Mouse (Mus musculus) midbrain, embryonic 13.5 days (tissue): ENCODE results near the gene Ffar4. TPM values are rescaled to one million over a fixed set of nuclear protein-coding genes. Genes with fewer than 3 reads are reported as not detected.

Experiments used
- ATAC-seq: fragments of 200-750 bp; cut with Nextera tagmentation; 2 replicates; pipeline ENCODE4 v1.8.0; 2017; ENCODE audit warnings: mild to moderate bottlenecking, moderate TSS enrichment, moderate library complexity
- H3K27ac ChIP-seq: fragments of 300-500 bp; sonication (generic); 2 replicates; pipeline ENCODE4 v1.5.1; 2015; ENCODE audit warnings: inconsistent platforms, mild to moderate bottlenecking, moderate library complexity
- H3K27me3 ChIP-seq: fragments of 300-500 bp; sonication (generic); 2 replicates; pipeline ENCODE4 v1.6.1; 2015; ENCODE audit warnings: mild to moderate bottlenecking, inconsistent platforms
- H3K36me3 ChIP-seq: fragments of 300-500 bp; sonication (generic); 2 replicates; pipeline ENCODE4 v1.6.1; 2015; ENCODE audit warnings: mild to moderate bottlenecking, inconsistent platforms
- H3K4me1 ChIP-seq: fragments of 300-500 bp; sonication (generic); replicated peaks from 2 replicates; pipeline ENCODE4 v1.6.1; 2015; ENCODE audit warnings: inconsistent platforms
- H3K4me2 ChIP-seq: fragments of 300-500 bp; sonication (generic); replicated peaks from 2 replicates; pipeline ENCODE4 v1.6.1; 2015; ENCODE audit warnings: moderate library complexity, mild to moderate bottlenecking, inconsistent platforms
- H3K4me3 ChIP-seq: fragments of 300-500 bp; sonication (generic); replicated peaks from 2 replicates; pipeline ENCODE4 v1.5.1; 2015; ENCODE audit warnings: mild to moderate bottlenecking, inconsistent platforms
- H3K9ac ChIP-seq: fragments of 300-500 bp; sonication (generic); replicated peaks from 2 replicates; pipeline ENCODE4 v1.6.1; 2015; ENCODE audit warnings: mild to moderate bottlenecking, inconsistent platforms
- H3K9me3 ChIP-seq: fragments of 300-500 bp; sonication (generic); 2 replicates; pipeline ENCODE4 v1.6.1; 2016; ENCODE audit warnings: mild to moderate bottlenecking, inconsistent platforms
- WGBS: fragments of 180-500 bp; shearing (Covaris S2); methylation state at CpG from one replicate; pipeline ENCODE4 v1.1.7; 2015; 5-methylcytosine and 5-hydroxymethylcytosine counted together
- polyA plus RNA-seq: library from polyadenylated mRNA; unstranded; fragments of >200 nt; fragmentation: Nextera tagmentation; extraction: Ambion mirVana; gene quantifications from 2 replicates; pipeline ENCODE4 v1.2.1, GENCODE M21; 2015

Ffar4 gene
- polyA plus RNA-seq, 1 experiment from 2014 or later = not detected

DNA sequence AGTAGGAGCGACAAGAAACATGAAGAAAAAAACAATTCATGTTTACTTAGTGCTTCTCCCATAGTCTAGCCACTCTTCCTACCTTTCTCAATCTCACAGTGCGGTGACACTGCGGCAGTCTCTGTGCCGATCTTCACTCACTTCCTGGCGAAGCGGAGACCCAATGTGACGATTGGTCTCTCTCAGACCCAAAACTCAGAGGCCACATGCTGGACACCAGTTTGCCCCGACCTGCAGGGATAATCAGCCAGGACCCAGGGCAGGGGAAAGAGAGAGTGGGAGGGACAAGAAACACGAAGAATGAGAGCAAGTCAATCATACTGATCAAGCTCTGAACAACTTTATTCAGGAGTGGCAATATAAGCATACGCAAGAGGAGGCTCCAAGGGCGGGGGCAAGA, 21.8 kb upstream of the Ffar4 start:
- H3K9me3 ChIP-seq = no peaks in the 10 kb centered on the region
- 86% methylated on average over 11 of the region's 11 CpGs for WGBS
- ATAC-seq = no peak
- H3K4me1 ChIP-seq = no peaks in the 10 kb centered on the region
- H3K4me2 ChIP-seq = no peak overlapping the region
- H3K9ac ChIP-seq = no peak overlapping the region
- H3K27ac ChIP-seq = no peak overlapping the region
- peaks cover 32% of the 10 kb centered on the region for H3K36me3 ChIP-seq
- no peaks in the 10 kb centered on the region for H3K27me3 ChIP-seq
- no peak overlapping the region for H3K4me3 ChIP-seq

DNA sequence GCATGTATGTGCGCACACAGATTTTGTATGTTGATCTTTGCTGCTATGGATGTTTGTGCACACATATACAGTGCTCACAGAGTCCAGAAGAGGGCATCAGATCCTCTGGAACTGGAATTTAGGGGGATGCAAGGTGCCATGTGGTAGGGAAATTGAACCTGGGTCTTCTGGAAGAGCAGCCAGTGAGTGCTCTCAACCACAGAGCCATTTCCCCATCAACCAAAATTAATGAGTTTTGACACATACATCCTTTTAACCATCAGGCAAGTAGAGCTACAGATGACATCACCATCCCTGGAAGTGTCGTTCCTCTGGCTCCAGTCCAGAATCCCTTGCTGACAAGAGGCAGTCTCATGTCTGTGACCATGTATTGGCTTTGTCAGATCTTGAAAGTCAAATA, 20.6 kb upstream of the Ffar4 start:
- Histone ChIP-seq H3K4me3 (no peak overlapping the region), H3K9me3 (no peaks in the 10 kb centered on the region), H3K4me2 (no peak overlapping the region), H3K27me3 (no peaks in the 10 kb centered on the region), H3K9ac (no peak overlapping the region), H3K36me3 (peaks cover 21% of the 10 kb centered on the region), H3K4me1 (no peaks in the 10 kb centered on the region), H3K27ac (no peak overlapping the region)
- no peak for ATAC-seq
- 86% methylated on average over 2 of the region's 2 CpGs for WGBS

DNA sequence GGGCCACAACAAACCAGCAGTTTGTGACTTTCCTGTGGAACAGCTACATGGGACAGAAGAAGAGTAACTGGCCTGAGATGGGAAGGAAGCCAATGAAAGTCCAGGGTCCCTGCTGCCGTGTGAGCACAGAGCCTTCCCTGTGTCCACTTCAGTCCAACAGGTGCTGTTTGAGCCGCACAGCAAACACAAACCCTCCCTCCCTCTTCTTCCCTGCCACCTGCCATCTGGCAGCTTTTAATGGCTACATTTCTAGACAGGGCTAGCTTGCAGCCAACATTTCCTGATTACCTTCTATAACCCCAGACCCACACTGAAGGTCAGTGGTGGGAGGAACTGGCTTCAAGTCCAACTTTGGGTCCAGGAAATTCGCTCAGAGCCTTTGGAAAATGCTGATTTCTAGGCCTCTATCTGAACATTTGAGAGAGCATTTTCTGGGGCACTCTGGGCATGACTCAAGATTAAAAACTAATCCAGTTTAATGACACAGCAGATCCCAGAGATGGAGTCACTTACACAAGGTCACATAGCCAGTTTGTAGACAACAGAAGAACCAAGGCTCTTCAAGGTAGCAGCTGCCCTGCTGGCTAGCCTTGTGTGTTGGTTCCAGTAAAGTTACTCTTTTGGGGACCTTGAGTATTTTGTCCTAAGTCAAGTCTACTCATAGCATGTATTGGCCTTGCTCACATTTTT, 18.9 kb upstream of the Ffar4 start:
- ATAC-seq = no peak
- WGBS = 77% methylated on average over 3 of the region's 3 CpGs

DNA sequence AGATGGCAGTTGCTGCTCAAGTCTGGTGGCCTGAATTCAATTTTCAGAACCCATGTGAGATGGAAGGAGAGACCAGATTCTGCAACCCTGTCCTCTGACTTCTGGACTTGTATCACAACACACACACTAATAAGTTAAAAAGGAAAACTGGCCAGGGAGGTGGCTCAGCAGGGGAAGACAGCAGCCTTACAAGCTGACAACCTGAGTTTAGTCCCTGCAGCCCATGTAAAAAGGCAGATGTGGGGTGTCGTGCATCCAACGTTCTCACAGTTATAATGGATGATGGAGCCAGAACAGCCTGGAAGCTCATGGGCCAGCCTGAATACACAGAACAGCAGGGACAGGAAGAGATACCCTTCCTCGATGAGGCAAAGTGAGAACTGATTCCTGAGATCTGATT, 15.5 kb upstream of the Ffar4 start:
- WGBS = 83% methylated on average over 3 of the region's 3 CpGs
- Histone ChIP-seq H3K4me2 (no peak overlapping the region), H3K36me3 (no peaks in the 10 kb centered on the region), H3K9ac (no peak overlapping the region), H3K27ac (no peak overlapping the region), H3K4me3 (no peak overlapping the region), H3K4me1 (no peaks in the 10 kb centered on the region), H3K9me3 (no peaks in the 10 kb centered on the region), H3K27me3 (no peaks in the 10 kb centered on the region)
- no peak for ATAC-seq

More for the DNA sequence above, 18.9 kb upstream of the Ffar4 start:
- Histone ChIP-seq H3K9ac (no peak overlapping the region), H3K4me1 (no peaks in the 10 kb centered on the region), H3K9me3 (no peaks in the 10 kb centered on the region), H3K4me2 (no peak overlapping the region), H3K27ac (no peak overlapping the region), H3K27me3 (no peaks in the 10 kb centered on the region), H3K36me3 (peaks cover 9% of the 10 kb centered on the region), H3K4me3 (no peak overlapping the region)

DNA sequence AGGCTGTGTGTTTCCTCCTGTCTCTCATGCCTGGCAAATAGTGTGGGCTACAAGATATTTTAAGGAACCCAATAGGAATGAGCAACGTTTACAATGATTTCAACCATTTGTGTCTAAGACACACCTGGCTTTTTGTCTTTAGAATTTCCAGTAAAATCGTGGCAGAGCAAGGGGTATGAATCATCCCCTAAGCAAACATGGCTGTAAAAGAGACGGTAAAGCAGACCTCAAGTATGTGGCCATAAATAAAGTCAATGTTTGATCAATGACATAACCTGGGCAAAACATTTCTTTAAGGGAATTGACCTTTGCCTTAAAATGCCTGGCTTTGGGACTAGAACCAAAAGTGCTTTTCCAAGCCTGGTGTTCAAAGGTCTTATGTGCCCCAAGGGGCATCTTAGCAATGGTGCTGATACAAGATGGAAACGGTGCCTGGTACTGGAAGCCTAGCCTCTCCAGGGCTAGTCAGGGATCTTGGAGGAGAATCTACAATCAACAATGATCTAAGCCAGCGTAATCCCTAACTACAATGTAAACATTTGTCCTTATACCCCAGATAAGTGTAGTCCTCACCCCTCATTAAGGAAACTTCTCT, 13.8 kb upstream of the Ffar4 start:
- H3K36me3 ChIP-seq = no peaks in the 10 kb centered on the region
- H3K4me2 ChIP-seq = no peak overlapping the region
- ATAC-seq = no peak
- 82% methylated on average over 5 of the region's 5 CpGs for WGBS
- no peak overlapping the region for H3K4me3 ChIP-seq
- no peak overlapping the region for H3K9ac ChIP-seq
- H3K27me3 ChIP-seq = no peaks in the 10 kb centered on the region
- H3K4me1 ChIP-seq = no peaks in the 10 kb centered on the region
- no peaks in the 10 kb centered on the region for H3K9me3 ChIP-seq
- no peak overlapping the region for H3K27ac ChIP-seq

DNA sequence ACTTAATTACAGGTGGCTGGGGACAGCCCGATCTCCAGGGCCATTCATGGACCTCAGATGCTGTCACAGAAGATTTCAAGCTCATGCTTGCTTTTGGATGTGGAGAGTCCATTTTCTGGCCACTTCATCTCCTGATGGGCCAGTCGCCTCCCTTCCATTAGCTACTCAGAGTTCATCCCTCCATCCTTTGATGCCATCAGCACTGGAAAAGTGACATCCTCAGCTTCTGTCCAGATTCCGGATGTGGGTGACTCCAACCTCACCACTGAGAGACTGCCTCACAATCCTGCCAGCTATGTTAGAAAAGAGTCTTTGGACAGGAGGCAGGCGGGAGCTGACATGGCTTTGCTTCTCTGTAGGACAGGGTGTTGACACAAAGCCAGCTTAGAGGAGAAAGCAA, 11.0 kb upstream of the Ffar4 start:
- Histone ChIP-seq H3K27me3 (no peaks in the 10 kb centered on the region), H3K4me3 (no peak overlapping the region), H3K36me3 (no peaks in the 10 kb centered on the region), H3K4me2 (no peak overlapping the region), H3K4me1 (no peaks in the 10 kb centered on the region), H3K9ac (no peak overlapping the region), H3K27ac (no peak overlapping the region), H3K9me3 (no peaks in the 10 kb centered on the region)
- ATAC-seq = no peak
- WGBS = 85% methylated on average over 4 of the region's 4 CpGs

DNA sequence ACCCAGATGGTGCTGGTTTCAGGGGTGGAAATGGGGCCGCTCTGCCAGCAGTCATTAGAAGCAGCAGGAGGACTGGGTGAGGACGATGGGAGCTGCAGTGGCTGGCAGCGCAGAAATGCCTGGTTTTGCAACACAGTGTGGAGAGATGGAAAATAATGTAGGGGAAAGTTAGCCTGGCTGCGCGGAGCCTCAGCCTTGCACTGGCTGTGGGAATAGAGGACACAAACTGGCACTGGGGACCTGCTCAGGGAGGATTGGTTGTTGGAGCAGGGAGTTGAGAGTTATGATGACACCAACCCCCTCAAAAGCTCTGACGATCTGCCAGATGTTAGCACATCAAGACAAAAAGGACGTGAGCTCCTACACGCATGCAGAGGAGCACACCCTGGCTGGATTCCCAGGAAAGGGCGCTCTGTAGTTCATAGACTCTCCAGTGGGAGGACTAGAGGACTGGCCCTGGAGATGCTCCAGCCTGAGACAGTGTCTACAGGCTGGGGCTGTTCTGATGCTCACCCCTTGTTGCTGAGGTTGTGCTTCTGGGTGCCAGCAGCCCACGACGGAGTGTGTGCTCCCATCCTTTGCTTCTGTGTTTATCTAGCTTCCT, 9.8 kb upstream of the Ffar4 start:
- 0 out of 2 replicates have a peak, but pooled peaks have one; percentile 48 for ATAC-seq

DNA sequence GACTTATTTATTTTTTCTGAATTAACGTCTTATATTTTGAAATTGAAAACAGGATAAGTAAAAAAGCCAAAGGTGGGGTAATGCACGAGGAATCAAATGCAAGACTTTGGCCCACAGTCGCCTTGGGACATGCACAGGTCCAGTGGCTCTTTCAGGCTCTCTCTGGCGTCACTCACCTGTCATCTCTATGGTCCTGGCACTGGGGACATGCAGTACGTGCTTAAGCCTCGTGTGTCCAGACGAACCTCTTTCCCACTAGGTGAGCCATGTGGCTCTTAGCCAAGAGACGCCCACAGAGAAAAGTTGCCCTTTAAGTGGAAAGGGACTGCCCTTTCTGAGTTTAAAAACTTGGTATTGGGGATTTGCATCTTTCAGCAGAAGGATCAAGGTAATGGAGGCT, 7.5 kb upstream of the Ffar4 start:
- ATAC-seq = no peak
- no peaks in the 10 kb centered on the region for H3K36me3 ChIP-seq
- H3K4me3 ChIP-seq = no peak overlapping the region
- no peaks in the 10 kb centered on the region for H3K9me3 ChIP-seq
- H3K9ac ChIP-seq = no peak overlapping the region
- H3K27ac ChIP-seq = no peak overlapping the region
- no peak overlapping the region for H3K4me2 ChIP-seq
- no peaks in the 10 kb centered on the region for H3K4me1 ChIP-seq
- no peaks in the 10 kb centered on the region for H3K27me3 ChIP-seq
- WGBS = 83% methylated on average over 8 of the region's 8 CpGs

More for the DNA sequence above, 9.8 kb upstream of the Ffar4 start:
- Histone ChIP-seq H3K9ac (no peak overlapping the region), H3K9me3 (no peaks in the 10 kb centered on the region), H3K27ac (no peak overlapping the region), H3K4me3 (no peak overlapping the region), H3K36me3 (no peaks in the 10 kb centered on the region), H3K4me1 (no peaks in the 10 kb centered on the region), H3K27me3 (no peaks in the 10 kb centered on the region), H3K4me2 (no peak overlapping the region)
- 71% methylated on average over 11 of the region's 11 CpGs for WGBS

DNA sequence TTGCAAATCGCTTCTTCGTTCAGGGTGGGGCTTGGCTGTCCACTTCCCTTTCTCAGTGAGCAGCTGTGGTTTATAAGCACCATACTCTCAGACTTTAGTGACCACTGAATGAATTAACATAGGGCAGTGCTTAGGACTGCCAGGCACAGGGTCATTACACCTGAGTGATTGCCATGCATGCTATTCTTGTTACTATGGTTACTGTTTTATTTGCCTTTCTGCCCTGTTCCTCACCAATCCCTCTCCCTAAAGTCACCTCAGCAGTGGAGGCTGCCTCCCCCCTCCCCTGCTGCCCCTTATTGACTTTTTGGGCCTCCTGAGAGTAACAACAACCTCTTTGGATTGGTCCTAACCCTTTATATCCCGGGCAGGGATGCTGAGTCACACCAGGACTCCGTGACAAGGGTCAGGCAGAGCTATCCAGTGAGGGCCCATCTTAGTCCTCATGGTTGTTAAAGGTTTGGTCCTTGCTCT, 5.3 kb upstream of the Ffar4 start:
- WGBS = 34% methylated on average over 4 of the region's 4 CpGs
- H3K4me2 ChIP-seq = no peak overlapping the region
- no peaks in the 10 kb centered on the region for H3K36me3 ChIP-seq
- peaks cover 14% of the 10 kb centered on the region for H3K27me3 ChIP-seq
- no peak overlapping the region for H3K4me3 ChIP-seq
- H3K9ac ChIP-seq = no peak overlapping the region
- no peak overlapping the region for H3K27ac ChIP-seq
- no peak for ATAC-seq
- no peaks in the 10 kb centered on the region for H3K9me3 ChIP-seq
- no peaks in the 10 kb centered on the region for H3K4me1 ChIP-seq

DNA sequence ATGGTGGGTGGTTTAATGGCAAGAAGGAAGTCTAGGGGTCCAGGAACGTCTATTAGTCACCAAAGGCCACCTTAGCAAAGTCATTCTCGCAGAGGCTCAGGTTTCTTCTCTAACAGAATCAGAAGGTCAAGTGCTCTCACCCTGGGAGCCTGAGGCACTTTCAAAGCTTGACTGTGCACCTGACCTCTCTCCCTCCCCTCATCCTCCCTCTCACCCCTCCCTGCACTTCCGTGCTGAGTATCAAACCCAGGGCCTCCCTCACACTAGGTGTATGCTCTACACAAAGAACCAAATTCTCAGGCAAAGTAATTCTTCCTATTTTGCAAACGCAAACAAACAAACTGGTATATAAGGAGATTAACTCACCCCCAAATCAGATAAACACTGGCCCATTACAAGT, 640 bp upstream of the Ffar4 start:
- peaks cover 42% of the 10 kb centered on the region for H3K27me3 ChIP-seq
- H3K9ac ChIP-seq = no peak overlapping the region
- no peak overlapping the region for H3K4me3 ChIP-seq
- H3K4me2 ChIP-seq = no peak overlapping the region
- no peaks in the 10 kb centered on the region for H3K36me3 ChIP-seq
- 10% methylated on average over 4 of the region's 4 CpGs for WGBS
- peaks cover 10% of the 10 kb centered on the region for H3K4me1 ChIP-seq
- no peak overlapping the region for H3K27ac ChIP-seq
- no peak for ATAC-seq
- H3K9me3 ChIP-seq = no peaks in the 10 kb centered on the region

DNA sequence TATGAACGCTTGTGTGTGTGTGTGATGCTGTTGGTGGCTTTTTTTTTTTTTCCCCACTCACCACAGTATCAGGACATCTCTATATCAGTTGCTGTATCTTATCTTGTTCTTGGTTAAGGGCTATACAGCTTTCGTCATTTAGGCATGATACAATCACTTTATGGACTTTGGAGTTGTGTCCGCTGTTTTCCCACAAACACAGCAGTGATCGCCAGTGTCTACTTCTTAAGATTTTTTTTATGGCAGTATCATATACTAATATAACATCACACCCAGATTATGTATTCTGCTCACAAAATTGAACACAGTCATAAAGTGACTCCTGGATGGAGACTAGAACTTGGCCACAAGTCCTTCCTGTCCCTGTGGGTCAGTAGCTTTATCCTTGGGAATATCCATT, 11.0 kb downstream of the Ffar4 start:
- Histone ChIP-seq H3K9me3 (no peaks in the 10 kb centered on the region), H3K9ac (no peak overlapping the region), H3K4me3 (no peak overlapping the region), H3K4me1 (no peaks in the 10 kb centered on the region), H3K27ac (no peak overlapping the region), H3K4me2 (no peak overlapping the region), H3K27me3 (no peaks in the 10 kb centered on the region), H3K36me3 (no peaks in the 10 kb centered on the region)
- WGBS = 95% methylated on average over 4 of the region's 4 CpGs
- ATAC-seq = no peak

DNA sequence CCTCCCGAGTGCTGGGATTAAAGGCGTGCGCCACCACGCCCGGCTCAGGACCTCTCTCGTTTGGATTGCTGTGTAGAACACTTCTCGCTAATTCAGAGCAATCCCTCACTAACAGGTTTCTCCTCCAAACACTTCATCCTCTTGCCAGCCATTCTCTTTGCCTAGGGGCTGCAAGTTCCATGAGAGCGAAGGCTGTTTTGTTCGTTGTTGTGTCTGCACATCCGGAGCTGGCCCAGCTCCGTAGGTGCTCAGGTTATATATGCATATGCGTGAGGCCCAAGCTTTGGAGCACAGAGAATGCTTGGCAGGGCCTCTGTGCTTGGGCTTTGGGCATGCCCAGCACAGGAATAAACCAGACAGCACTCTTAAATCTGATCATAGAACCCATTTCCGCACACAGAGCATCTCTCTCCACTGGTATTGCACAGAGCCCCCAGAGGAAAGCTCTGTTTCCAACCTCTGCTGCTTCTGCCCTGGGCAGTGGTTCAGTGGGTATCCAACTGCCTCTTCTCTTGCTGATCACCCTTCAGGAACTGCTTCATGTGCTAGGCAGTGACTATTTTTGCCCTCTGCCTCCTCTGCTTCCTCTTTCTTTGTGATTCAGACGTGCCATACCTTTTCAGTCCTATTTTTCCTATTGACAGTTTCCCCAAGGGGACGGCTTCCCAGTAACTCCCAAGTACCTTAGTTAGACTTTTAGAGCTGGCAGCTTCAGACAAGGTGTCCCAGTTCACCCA, 12.8 kb downstream of the Ffar4 start:
- WGBS = 92% methylated on average over 15 of the region's 15 CpGs

More for the DNA sequence above, 12.8 kb downstream of the Ffar4 start:
- H3K9ac ChIP-seq = no peak overlapping the region
- no peak overlapping the region for H3K4me2 ChIP-seq
- H3K27me3 ChIP-seq = no peaks in the 10 kb centered on the region
- no peaks in the 10 kb centered on the region for H3K36me3 ChIP-seq
- no peak overlapping the region for H3K4me3 ChIP-seq
- ATAC-seq = no peak
- no peak overlapping the region for H3K27ac ChIP-seq
- no peaks in the 10 kb centered on the region for H3K4me1 ChIP-seq
- no peaks in the 10 kb centered on the region for H3K9me3 ChIP-seq
